Mouse (Mus musculus) forebrain, embryonic 16.5 days (tissue): ENCODE measurements around the gene Pfkfb2. TPM values are rescaled to one million over a fixed set of nuclear protein-coding genes. Genes with fewer than 3 reads are reported as not detected.
"Not testable (repeated sequence)": the region's sequence is repeated elsewhere in the genome, so short reads cannot be mapped to it uniquely, and the experiment has no call there.

Experiments used
- ATAC-seq: fragments of 200-750 bp; cut with Nextera tagmentation; 2 replicates; pipeline ENCODE4 v1.8.0; 2017; ENCODE audit warnings: mild to moderate bottlenecking, moderate library complexity
- H3K27ac ChIP-seq: fragments of 300-500 bp; sonication (generic); 2 replicates; pipeline ENCODE4 v1.5.1; 2014; ENCODE audit warnings: low read length, control low read depth
- H3K27me3 ChIP-seq: fragments of 300-500 bp; sonication (generic); replicated peaks from 2 replicates; pipeline ENCODE4 v1.6.1; 2014; ENCODE audit warnings: low read length; ENCODE audit not compliant: control insufficient read depth, insufficient read depth
- H3K36me3 ChIP-seq: fragments of 300-500 bp; sonication (generic); 2 replicates; pipeline ENCODE4 v1.6.1; 2014; ENCODE audit not compliant: control insufficient read depth, insufficient read depth
- H3K4me1 ChIP-seq: fragments of 300-500 bp; sonication (generic); replicated peaks from 2 replicates; pipeline ENCODE4 v1.6.1; 2014; ENCODE audit warnings: low read length; ENCODE audit not compliant: control insufficient read depth, insufficient read depth
- H3K4me2 ChIP-seq: fragments of 300-500 bp; sonication (generic); 2 replicates; pipeline ENCODE4 v1.6.1; 2014; ENCODE audit warnings: mild to moderate bottlenecking, low read length, control low read depth
- H3K4me3 ChIP-seq: fragments of 300-500 bp; sonication (generic); replicated peaks from 2 replicates; pipeline ENCODE4 v1.5.1; 2014; ENCODE audit warnings: mild to moderate bottlenecking, low read length, control low read depth
- H3K9ac ChIP-seq: fragments of 300-500 bp; sonication (generic); replicated peaks from 2 replicates; pipeline ENCODE4 v1.6.1; 2014; ENCODE audit warnings: low read depth, low read length, control low read depth
- H3K9me3 ChIP-seq: fragments of 300-500 bp; sonication (generic); 2 replicates; pipeline ENCODE4 v1.6.1; 2016; ENCODE audit warnings: low read length; ENCODE audit not compliant: control insufficient read depth
- whole genome bisulfite sequencing: fragments of 180-500 bp; shearing (Covaris S2); extraction: QIAGEN DNeasy Blood & Tissue Kit; methylation state at CpG from one replicate; pipeline ENCODE4 v1.1.7; 2014; 5-methylcytosine and 5-hydroxymethylcytosine counted together
- polyA plus RNA-seq: library from polyadenylated mRNA; unstranded; fragments of >200 nt; fragmentation: Nextera tagmentation; extraction: Ambion mirVana; gene quantifications from 2 replicates; pipeline ENCODE4 v1.2.1, GENCODE M21; 2015

The Pfkfb2 gene
- polyA plus RNA-seq, 1 experiment from 2014 or later = 28.2 TPM

- H3K9me3 ChIP-seq = no peaks in the 10 kb centered on the region
- H3K4me2 ChIP-seq = no peak overlapping the region
- H3K4me1 ChIP-seq = no peaks in the 10 kb centered on the region
- no peak overlapping the region for H3K9ac ChIP-seq
- H3K27me3 ChIP-seq = no peaks in the 10 kb centered on the region
- no peak overlapping the region for H3K27ac ChIP-seq
- no peak for ATAC-seq
- no peaks in the 10 kb centered on the region for H3K36me3 ChIP-seq
- H3K4me3 ChIP-seq = no peak overlapping the region
- 80% methylated on average over 6 of the region's 6 CpGs for WGBS
Measured at GRCm38 (mm10) chr1:130681656-130682413, 47.2 kb downstream of the Pfkfb2 start.

GRCm38 (mm10) chr1:130681075-130681474 is 48.0 kb downstream of the Pfkfb2 start:
- 82% methylated on average over 2 of the region's 2 CpGs for WGBS
- Histone ChIP-seq H3K4me1 (no peaks in the 10 kb centered on the region), H3K36me3 (no peaks in the 10 kb centered on the region), H3K27ac (no peak overlapping the region), H3K27me3 (no peaks in the 10 kb centered on the region), H3K9me3 (no peaks in the 10 kb centered on the region), H3K9ac (no peak overlapping the region), H3K4me3 (no peak overlapping the region), H3K4me2 (no peak overlapping the region)
- ATAC-seq = no peak

GRCm38 (mm10) chr1:130678551-130678950 is 50.5 kb downstream of the Pfkfb2 start:
- Histone ChIP-seq H3K9ac (no peak overlapping the region), H3K36me3 (no peaks in the 10 kb centered on the region), H3K4me3 (no peak overlapping the region), H3K27ac (no peak overlapping the region), H3K27me3 (no peaks in the 10 kb centered on the region), H3K4me2 (no peak overlapping the region), H3K9me3 (no peaks in the 10 kb centered on the region), H3K4me1 (no peaks in the 10 kb centered on the region)
- ATAC-seq = no peak
- WGBS = 86% methylated on average over 2 of the region's 2 CpGs

GRCm38 (mm10) chr1:130663576-130663975 is 65.5 kb downstream of the Pfkfb2 start:
- H3K4me1 ChIP-seq, H3K9ac ChIP-seq, H3K4me2 ChIP-seq, H3K36me3 ChIP-seq, H3K27ac ChIP-seq, H3K27me3 ChIP-seq, ATAC-seq, H3K4me3 ChIP-seq, H3K9me3 ChIP-seq: not testable (repeated sequence)
- WGBS = 93% methylated on average over 5 of the region's 5 CpGs

GRCm38 (mm10) chr1:130661454-130661853 is 67.6 kb downstream of the Pfkfb2 start, which contains the start of gene C4bp:
Gene C4bp, minus strand, starts transcription at chr1:130661632.
- no peaks in the 10 kb centered on the region for H3K9me3 ChIP-seq
- H3K36me3 ChIP-seq = no peaks in the 10 kb centered on the region
- no peaks in the 10 kb centered on the region for H3K4me1 ChIP-seq
- H3K4me2 ChIP-seq = no peak within 1 kb of the TSS
- no peak within 1 kb of the TSS for H3K9ac ChIP-seq
- no peak within 1 kb of the TSS for H3K4me3 ChIP-seq
- H3K27ac ChIP-seq = no peak within 1 kb of the TSS
- H3K27me3 ChIP-seq = no peaks in the 10 kb centered on the region
- ATAC-seq = no peak
- WGBS = 91% methylated on average over 3 of the region's 3 CpGs

- ATAC-seq, H3K27me3 ChIP-seq, H3K4me3 ChIP-seq, H3K9ac ChIP-seq, H3K4me1 ChIP-seq, H3K36me3 ChIP-seq, H3K27ac ChIP-seq, H3K4me2 ChIP-seq, H3K9me3 ChIP-seq: not testable (repeated sequence)
- 55% methylated on average over 5 of the region's 5 CpGs for WGBS
Measured at GRCm38 (mm10) chr1:130659641-130660040, 69.4 kb downstream of the Pfkfb2 start.

GRCm38 (mm10) chr1:130644103-130644502 is 85.0 kb downstream of the Pfkfb2 start:
- H3K27me3 ChIP-seq = no peaks in the 10 kb centered on the region
- peak; percentile 43; the same call in 1 of the 2 replicates for ATAC-seq
- H3K9ac ChIP-seq = no peak overlapping the region
- no peak overlapping the region for H3K4me2 ChIP-seq
- no peak overlapping the region for H3K4me3 ChIP-seq
- H3K9me3 ChIP-seq = no peaks in the 10 kb centered on the region
- no peaks in the 10 kb centered on the region for H3K4me1 ChIP-seq
- no peaks in the 10 kb centered on the region for H3K36me3 ChIP-seq
- 31% methylated on average over 4 of the region's 4 CpGs for WGBS
- H3K27ac ChIP-seq = no peak overlapping the region

- H3K4me3 ChIP-seq = no peak overlapping the region
Measured at GRCm38 (mm10) chr1:130640967-130641366, 88.1 kb downstream of the Pfkfb2 start.

More at GRCm38 (mm10) chr1:130640967-130641366, 88.1 kb downstream of the Pfkfb2 start:
- Histone ChIP-seq H3K27me3 (no peaks in the 10 kb centered on the region), H3K4me2 (no peak overlapping the region), H3K9me3 (no peaks in the 10 kb centered on the region), H3K27ac (no peak overlapping the region), H3K9ac (no peak overlapping the region), H3K4me1 (no peaks in the 10 kb centered on the region), H3K36me3 (no peaks in the 10 kb centered on the region)
- no peak for ATAC-seq
